Mouse (Mus musculus) C2C12 (cell line): ENCODE data around the gene Tmem151a. TPM values are rescaled to one million over a fixed set of nuclear protein-coding genes. Genes with fewer than 3 reads are reported as not detected.

ENCODE experiments used
- H3K27me3 ChIP-seq: one replicate; pipeline ENCODE4 v1.6.1; 2011; ENCODE audit not compliant: control insufficient read depth, insufficient read depth, insufficient read length
- H3K36me3 ChIP-seq: one replicate; pipeline ENCODE4 v1.6.1; 2011; ENCODE audit not compliant: control insufficient read depth, insufficient read depth
- H3K4me3 ChIP-seq: one replicate; pipeline ENCODE4 v1.5.1; 2011; ENCODE audit warnings: mild to moderate bottlenecking, control low read depth; ENCODE audit not compliant: poor library complexity, insufficient read depth, severe bottlenecking
- H3K79me2 ChIP-seq: one replicate; pipeline ENCODE4 v1.6.1; 2011; ENCODE audit not compliant: control insufficient read depth, insufficient read depth
- H3K79me3 ChIP-seq: one replicate; pipeline ENCODE4 v1.6.1; 2011; ENCODE audit warnings: low read depth, control low read depth
- H3ac ChIP-seq: one replicate; pipeline ENCODE3; 2011; ENCODE audit warnings: low read depth; ENCODE audit not compliant: control insufficient read depth, insufficient read length
- CEBPB ChIP-seq: IDR thresholded peaks from one replicate; pipeline ENCODE4 v1.6.1; 2011; ENCODE audit warnings: low read depth, mild to moderate bottlenecking, control low read depth, moderate library complexity
- CTCF ChIP-seq: IDR thresholded peaks from one replicate; pipeline ENCODE4 v1.5.1; 2011; ENCODE audit not compliant: control insufficient read depth, insufficient read depth, insufficient read length
- FOSL1 ChIP-seq: IDR thresholded peaks from one replicate; pipeline ENCODE4 v1.8.0; 2011; ENCODE audit warnings: mild to moderate bottlenecking, low read length; ENCODE audit not compliant: poor library complexity, insufficient read depth, severe bottlenecking
- MAX ChIP-seq: IDR thresholded peaks from one replicate; pipeline ENCODE4 v1.6.1; 2011; ENCODE audit warnings: mild to moderate bottlenecking, control low read depth
- MYOD1 ChIP-seq: IDR thresholded peaks from one replicate; pipeline ENCODE4 v1.6.1; 2011; ENCODE audit warnings: low read depth; ENCODE audit not compliant: control insufficient read depth, insufficient read length
- MYOG ChIP-seq: IDR thresholded peaks from one replicate; pipeline ENCODE4 v1.6.1; 2011; ENCODE audit not compliant: control insufficient read depth, insufficient read length; ENCODE audit errors: extremely low read depth
- USF1 ChIP-seq: IDR thresholded peaks from one replicate; pipeline ENCODE4 v1.6.1; 2011; ENCODE audit warnings: low read depth, mild to moderate bottlenecking, control low read depth, moderate library complexity
- polyA plus RNA-seq: library from polyadenylated mRNA; unstranded; fragments of >200 nt; fragmentation: generic; extraction: Trizol; gene quantifications from one replicate; pipeline ENCODE4 v1.2.1, GENCODE M21; 2012; ENCODE audit warnings: missing spikeins

Tmem151a gene
- polyA plus RNA-seq, 1 experiment: 4.6 TPM

DNA sequence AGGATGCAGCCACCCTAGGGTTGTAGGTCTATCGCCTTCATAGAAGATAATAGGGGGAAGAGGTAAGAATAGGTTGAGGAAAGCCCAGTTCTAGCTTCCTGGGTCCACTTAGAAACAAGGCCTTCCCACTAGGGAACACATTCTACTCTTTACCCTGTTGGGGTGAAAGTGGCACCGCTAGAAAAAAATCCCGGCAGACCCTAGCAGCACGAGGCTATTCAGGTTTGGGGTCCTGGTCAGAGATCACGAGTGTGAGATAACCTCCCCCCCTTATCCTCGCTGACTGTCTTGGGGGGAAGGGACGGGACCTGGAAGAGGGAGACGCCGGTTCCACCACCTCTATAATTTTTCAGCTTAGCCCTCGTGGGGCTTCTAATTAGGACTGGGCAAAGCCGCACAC, 14.3 kb downstream of the Tmem151a start:
- Histone ChIP-seq H3K79me3 (no peaks in the 10 kb centered on the region), H3K36me3 (no peaks in the 10 kb centered on the region), H3K4me3 (no peak overlapping the region), H3ac (no peak overlapping the region), H3K79me2 (no peaks in the 10 kb centered on the region), H3K27me3 (no peaks in the 10 kb centered on the region)
- no peak for TF ChIP-seq CTCF

DNA sequence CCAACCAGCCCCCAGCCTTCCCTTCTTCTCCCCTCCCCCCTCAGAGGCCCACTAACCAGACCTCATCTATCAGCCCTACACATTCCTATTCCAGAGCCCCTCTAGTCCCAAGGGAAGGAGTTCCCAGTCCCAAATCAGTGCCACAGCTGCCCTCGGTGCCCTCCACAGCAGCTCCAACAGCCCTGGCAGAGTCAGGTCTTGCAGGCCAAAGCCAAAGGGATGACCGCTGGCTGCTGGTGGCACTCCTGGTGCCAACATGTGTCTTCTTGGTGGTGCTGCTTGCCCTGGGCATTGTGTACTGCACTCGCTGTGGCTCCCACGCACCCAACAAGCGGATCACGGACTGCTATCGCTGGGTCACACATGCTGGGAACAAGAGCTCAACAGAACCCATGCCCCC, 15.4 kb downstream of the Tmem151a start:
- H3K4me3 ChIP-seq: no peak overlapping the region
- H3K79me2 ChIP-seq: no peaks in the 10 kb centered on the region
- H3ac ChIP-seq: no peak overlapping the region
- no peaks in the 10 kb centered on the region for H3K79me3 ChIP-seq
- TF ChIP-seq USF1 (no peak), MYOD1 (no peak)
- H3K36me3 ChIP-seq: no peaks in the 10 kb centered on the region
- no peaks in the 10 kb centered on the region for H3K27me3 ChIP-seq

DNA sequence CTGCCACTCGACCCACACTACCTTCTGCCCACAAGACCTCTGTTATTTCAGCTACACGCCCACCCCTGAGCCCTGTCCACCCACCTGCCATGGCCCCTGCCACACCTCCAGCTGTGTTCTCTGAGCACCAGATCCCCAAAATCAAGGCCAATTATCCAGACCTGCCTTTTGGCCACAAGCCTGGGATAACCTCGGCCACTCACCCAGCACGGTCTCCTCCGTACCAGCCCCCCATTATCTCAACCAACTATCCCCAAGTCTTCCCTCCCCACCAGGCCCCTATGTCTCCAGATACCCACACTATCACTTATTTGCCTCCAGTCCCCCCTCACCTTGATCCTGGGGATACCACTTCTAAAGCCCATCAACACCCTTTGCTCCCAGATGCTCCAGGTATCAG, 15.8 kb downstream of the Tmem151a start:
- TF ChIP-seq MAX: no peak
- no peak for TF ChIP-seq MYOG
- no peak for TF ChIP-seq USF1
- TF ChIP-seq CEBPB: no peak
- no peak for TF ChIP-seq CTCF
- TF ChIP-seq FOSL1: no peak
- no peak for TF ChIP-seq MYOD1
- H3K36me3 ChIP-seq: no peaks in the 10 kb centered on the region
- no peak overlapping the region for H3ac ChIP-seq
- H3K4me3 ChIP-seq: no peak overlapping the region
- no peaks in the 10 kb centered on the region for H3K79me3 ChIP-seq
- H3K79me2 ChIP-seq: no peaks in the 10 kb centered on the region
- H3K27me3 ChIP-seq: no peaks in the 10 kb centered on the region

DNA sequence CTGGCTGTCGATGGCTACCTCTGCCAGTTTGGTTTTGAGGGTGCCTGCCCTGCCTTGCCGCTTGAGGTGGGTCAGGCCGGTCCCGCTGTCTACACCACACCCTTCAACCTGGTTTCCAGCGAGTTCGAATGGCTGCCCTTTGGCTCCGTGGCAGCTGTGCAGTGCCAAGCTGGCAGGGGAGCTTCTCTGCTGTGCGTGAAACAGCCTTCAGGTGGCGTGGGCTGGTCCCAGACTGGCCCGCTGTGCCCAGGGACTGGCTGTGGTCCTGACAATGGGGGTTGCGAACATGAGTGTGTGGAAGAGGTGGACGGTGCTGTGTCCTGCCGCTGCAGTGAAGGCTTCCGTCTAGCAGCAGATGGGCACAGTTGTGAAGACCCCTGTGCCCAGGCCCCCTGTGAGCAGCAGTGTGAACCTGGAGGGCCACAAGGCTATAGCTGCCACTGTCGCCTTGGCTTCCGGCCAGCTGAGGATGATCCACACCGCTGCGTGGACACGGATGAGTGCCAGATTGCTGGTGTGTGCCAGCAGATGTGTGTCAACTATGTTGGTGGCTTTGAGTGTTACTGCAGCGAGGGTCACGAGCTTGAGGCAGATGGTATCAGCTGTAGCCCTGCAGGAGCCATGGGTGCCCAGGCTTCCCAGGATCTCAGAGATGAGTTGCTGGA, 16.6 kb downstream of the Tmem151a start:
- Histone ChIP-seq H3K4me3 (no peak overlapping the region), H3K79me2 (no peaks in the 10 kb centered on the region), H3K36me3 (no peaks in the 10 kb centered on the region), H3ac (no peak overlapping the region), H3K79me3 (no peaks in the 10 kb centered on the region), H3K27me3 (no peaks in the 10 kb centered on the region)
- no peak for TF ChIP-seq MYOG
- TF ChIP-seq CTCF: no peak
- TF ChIP-seq MAX: no peak
- no peak for TF ChIP-seq CEBPB
- no peak for TF ChIP-seq USF1
- no peak for TF ChIP-seq MYOD1
- TF ChIP-seq FOSL1: no peak

DNA sequence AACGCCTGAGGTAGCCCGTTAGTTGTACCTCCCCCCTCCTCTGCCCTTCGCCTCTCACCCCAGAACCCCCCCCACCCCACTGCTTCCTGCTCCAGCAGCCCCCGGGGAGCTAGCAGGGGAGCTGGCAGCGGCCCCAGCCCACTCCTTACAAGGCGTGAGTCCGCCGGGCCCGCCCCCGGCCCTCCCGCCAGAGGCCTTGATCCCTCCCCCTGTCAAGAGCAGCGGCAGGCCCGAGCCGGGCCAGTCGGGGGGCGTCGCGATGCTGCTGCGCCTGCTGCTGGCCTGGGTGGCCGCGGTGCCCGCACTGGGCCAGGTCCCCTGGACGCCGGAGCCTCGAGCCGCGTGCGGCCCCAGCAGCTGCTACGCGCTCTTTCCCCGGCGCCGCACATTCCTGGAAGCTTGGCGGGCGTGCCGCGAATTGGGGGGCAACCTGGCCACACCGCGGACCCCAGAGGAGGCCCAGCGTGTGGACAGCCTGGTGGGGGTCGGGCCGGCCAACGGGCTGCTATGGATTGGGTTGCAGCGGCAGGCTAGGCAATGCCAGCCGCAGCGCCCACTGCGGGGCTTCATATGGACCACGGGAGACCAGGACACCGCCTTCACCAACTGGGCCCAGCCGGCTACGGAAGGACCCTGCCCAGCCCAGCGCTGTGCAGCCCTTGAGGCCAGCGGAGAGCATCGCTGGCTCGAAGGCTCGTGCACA, 17.3 kb downstream of the Tmem151a start, which contains the start of gene Cd248:
Gene Cd248 (plus strand): TSS at position 212 of the 703 bp plus-strand sequence.
- no peaks in the 10 kb centered on the region for H3K79me3 ChIP-seq
- no peaks in the 10 kb centered on the region for H3K79me2 ChIP-seq
- TF ChIP-seq CEBPB (no peak), MYOD1 (no peak)
- H3K27me3 ChIP-seq: no peaks in the 10 kb centered on the region
- no peak within 1 kb of the TSS for H3K4me3 ChIP-seq
- no peaks in the 10 kb centered on the region for H3K36me3 ChIP-seq
- peak within 1 kb of the TSS; percentile 47 for H3ac ChIP-seq

DNA sequence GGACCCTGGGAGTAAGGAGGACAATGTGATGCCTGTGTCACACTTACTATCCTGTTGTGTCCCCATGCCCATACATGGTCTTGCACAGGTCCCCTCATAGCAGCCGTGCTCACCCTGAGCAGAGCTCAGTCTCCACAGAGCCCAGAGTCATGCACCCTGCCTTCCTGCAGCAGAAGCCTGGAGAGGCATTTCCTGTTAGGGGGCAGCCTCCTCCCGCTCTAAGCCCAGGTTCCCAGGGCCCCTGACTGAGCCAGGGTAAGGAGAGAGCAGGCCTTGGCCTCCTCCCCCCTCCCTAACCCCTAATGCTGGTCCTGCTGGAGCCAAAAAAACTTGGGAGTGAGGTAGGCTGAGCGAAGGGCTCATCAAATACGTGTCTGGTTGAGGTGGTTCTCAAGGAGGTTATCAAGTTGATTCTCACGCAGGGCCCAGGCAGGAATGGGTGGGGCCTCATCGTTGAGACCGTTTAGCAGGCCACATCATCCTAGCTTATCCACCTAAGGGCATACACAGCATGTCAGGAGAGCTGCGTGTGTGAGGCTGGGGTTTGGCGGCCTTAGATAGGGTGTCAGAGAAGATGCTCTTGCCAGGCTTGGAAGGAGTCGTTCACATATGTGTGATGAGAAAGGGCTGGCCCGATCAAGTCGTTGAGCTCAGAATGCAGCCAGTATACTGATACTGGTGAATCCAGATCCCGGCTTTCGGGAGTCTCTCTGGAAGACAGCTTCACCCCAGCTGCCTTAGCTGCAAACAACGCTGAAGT, 18.1 kb downstream of the Tmem151a start:
- H3K79me3 ChIP-seq: no peaks in the 10 kb centered on the region

More for the DNA sequence above, 18.1 kb downstream of the Tmem151a start:
- Histone ChIP-seq H3K79me2 (no peaks in the 10 kb centered on the region), H3K36me3 (no peaks in the 10 kb centered on the region), H3K27me3 (no peaks in the 10 kb centered on the region), H3ac (no peak overlapping the region), H3K4me3 (no peak overlapping the region)
- no peak for TF ChIP-seq USF1
- no peak for TF ChIP-seq MYOD1
